Mouse (Mus musculus): ENCODE measurements around the gene Mbd5. TPM values are rescaled to one million over a fixed set of nuclear protein-coding genes. Genes with fewer than 3 reads are reported as not detected.

Gene Mbd5
- polyA plus RNA-seq, 1 experiment: 3.4 TPM

Other genes starting within 250 kb of the Mbd5 start
- 2.4 and 4.5 TPM in 2 replicates for gene Acvr2a, start 135.4 kb upstream of the Mbd5 start, polyA plus RNA-seq (2012; rRNA removed)
- 4.4 and 7.6 TPM in 2 replicates for gene Orc4, start 769 bp downstream of the Mbd5 start, polyA plus RNA-seq (2012; rRNA removed)